Mouse (Mus musculus): ENCODE results near the gene Tmem169. TPM values are rescaled to one million over a fixed set of nuclear protein-coding genes. Genes with fewer than 3 reads are reported as not detected.

Gene Tmem169
- polyA plus RNA-seq, 1 experiment = 0.22 TPM

DNA sequence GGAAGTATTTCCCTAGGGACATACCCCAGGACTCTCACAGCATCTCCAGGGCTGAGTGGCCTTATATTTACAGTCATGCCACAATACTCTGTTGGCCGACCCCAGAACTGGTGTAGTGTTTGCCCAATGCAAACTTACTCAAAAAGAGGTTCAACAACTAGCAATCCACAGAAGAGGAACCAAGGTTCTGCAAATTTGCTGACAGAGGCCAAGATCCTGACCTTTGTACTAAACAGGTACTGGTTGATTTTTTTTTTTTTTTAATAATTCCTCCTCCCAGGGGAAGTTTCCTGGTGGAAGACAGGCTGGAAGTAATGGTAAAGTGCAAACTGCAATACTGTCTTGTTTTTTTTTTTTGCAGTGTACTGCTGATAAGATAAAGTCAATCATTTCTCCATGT lies 1.6 kb upstream of the Tmem169 start:
- H3ac ChIP-seq (ENCODE audit: control insufficient read depth, insufficient read length, low read depth) = no peak overlapping the region
- TF ChIP-seq MYOG (IDR thresholded peaks at IDR 0.05; ENCODE audit: control insufficient read depth, extremely low read depth, insufficient read length) (no peak), MYOD1 (IDR thresholded peaks at IDR 0.05; ENCODE audit: control insufficient read depth, insufficient read length, low read depth) (no peak), CEBPB (IDR thresholded peaks at IDR 0.05; ENCODE audit: low read depth) (no peak), USF1 (IDR thresholded peaks at IDR 0.05; ENCODE audit: low read depth) (no peak), FOSL1 (IDR thresholded peaks at IDR 0.05; ENCODE audit: insufficient read depth, low read length, poor library complexity, severe bottlenecking) (no peak), MAX (IDR thresholded peaks at IDR 0.05) (no peak), CTCF (IDR thresholded peaks at IDR 0.05; ENCODE audit: control insufficient read depth, insufficient read depth, insufficient read length) (no peak)
- no peaks in the 10 kb centered on the region for H3K36me3 ChIP-seq (ENCODE audit: control insufficient read depth, insufficient read depth)
- no peak overlapping the region for H3K4me3 ChIP-seq (ENCODE audit: insufficient read depth, poor library complexity, severe bottlenecking)
- no peaks in the 10 kb centered on the region for H3K27me3 ChIP-seq (ENCODE audit: control insufficient read depth, insufficient read depth, insufficient read length)
- no peaks in the 10 kb centered on the region for H3K79me3 ChIP-seq (ENCODE audit: low read depth)
- no peaks in the 10 kb centered on the region for H3K79me2 ChIP-seq (ENCODE audit: control insufficient read depth, insufficient read depth)

DNA sequence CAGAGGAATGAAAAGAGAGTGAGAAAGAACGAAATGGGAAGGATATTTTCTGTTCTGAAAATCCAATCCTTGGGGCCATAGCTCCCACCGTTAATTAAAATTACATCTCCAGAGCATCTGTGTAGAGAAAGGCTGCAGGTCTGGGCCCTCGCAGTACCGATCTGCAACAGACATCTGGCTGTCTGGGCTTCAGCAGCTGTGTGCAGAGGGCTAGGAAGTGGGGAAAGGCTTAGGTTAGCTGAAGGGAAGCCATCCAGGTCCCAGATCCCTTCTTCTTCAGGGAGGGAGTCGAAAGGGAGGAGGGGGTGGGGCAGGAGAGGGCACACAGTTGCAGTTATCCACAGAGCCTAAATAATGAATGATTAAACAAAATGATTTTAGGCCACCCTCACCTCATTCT lies 370 bp downstream of the Tmem169 start:
- Histone ChIP-seq H3K79me2 (ENCODE audit: control insufficient read depth, insufficient read depth) (no peaks in the 10 kb centered on the region), H3K4me3 (ENCODE audit: insufficient read depth, poor library complexity, severe bottlenecking) (no peak overlapping the region), H3K27me3 (ENCODE audit: control insufficient read depth, insufficient read depth, insufficient read length) (no peaks in the 10 kb centered on the region), H3K79me3 (ENCODE audit: low read depth) (no peaks in the 10 kb centered on the region), H3K36me3 (ENCODE audit: control insufficient read depth, insufficient read depth) (no peaks in the 10 kb centered on the region), H3ac (ENCODE audit: control insufficient read depth, insufficient read length, low read depth) (peak overlapping the region; percentile 31)
- no peak for TF ChIP-seq FOSL1 (IDR thresholded peaks at IDR 0.05; ENCODE audit: insufficient read depth, low read length, poor library complexity, severe bottlenecking)
- TF ChIP-seq CTCF (IDR thresholded peaks at IDR 0.05; ENCODE audit: control insufficient read depth, insufficient read depth, insufficient read length) = no peak
- no peak for TF ChIP-seq USF1 (IDR thresholded peaks at IDR 0.05; ENCODE audit: low read depth)
- TF ChIP-seq MAX (IDR thresholded peaks at IDR 0.05) = no peak
- no peak for TF ChIP-seq MYOG (IDR thresholded peaks at IDR 0.05; ENCODE audit: control insufficient read depth, extremely low read depth, insufficient read length)
- no peak for TF ChIP-seq CEBPB (IDR thresholded peaks at IDR 0.05; ENCODE audit: low read depth)
- no peak for TF ChIP-seq MYOD1 (IDR thresholded peaks at IDR 0.05; ENCODE audit: control insufficient read depth, insufficient read length, low read depth)

DNA sequence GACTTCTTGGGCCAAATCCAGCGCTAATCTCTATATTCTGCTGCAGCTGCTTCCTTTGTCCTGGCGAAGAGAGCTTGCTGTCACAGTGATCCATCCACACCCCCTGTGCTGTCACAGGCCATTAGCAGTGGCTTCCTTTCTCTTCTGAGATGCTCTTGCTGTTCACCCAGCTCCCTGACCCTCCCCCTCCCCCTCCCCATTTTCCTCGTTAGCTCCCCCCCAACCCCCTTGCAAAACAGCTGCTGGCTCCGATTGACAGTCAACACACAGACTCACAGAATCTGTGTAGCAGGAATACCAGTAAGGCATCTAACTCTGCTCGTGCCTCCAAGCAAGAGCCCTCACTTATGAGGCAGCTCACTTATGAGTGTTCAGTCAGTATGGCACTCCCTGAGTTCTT lies 2.7 kb downstream of the Tmem169 start:
- H3K79me3 ChIP-seq (ENCODE audit: low read depth) = no peaks in the 10 kb centered on the region
- no peak for TF ChIP-seq CTCF (IDR thresholded peaks at IDR 0.05; ENCODE audit: control insufficient read depth, insufficient read depth, insufficient read length)
- no peak overlapping the region for H3K4me3 ChIP-seq (ENCODE audit: insufficient read depth, poor library complexity, severe bottlenecking)
- H3K36me3 ChIP-seq (ENCODE audit: control insufficient read depth, insufficient read depth) = no peaks in the 10 kb centered on the region
- H3ac ChIP-seq (ENCODE audit: control insufficient read depth, insufficient read length, low read depth) = no peak overlapping the region
- no peaks in the 10 kb centered on the region for H3K27me3 ChIP-seq (ENCODE audit: control insufficient read depth, insufficient read depth, insufficient read length)
- H3K79me2 ChIP-seq (ENCODE audit: control insufficient read depth, insufficient read depth) = no peaks in the 10 kb centered on the region

DNA sequence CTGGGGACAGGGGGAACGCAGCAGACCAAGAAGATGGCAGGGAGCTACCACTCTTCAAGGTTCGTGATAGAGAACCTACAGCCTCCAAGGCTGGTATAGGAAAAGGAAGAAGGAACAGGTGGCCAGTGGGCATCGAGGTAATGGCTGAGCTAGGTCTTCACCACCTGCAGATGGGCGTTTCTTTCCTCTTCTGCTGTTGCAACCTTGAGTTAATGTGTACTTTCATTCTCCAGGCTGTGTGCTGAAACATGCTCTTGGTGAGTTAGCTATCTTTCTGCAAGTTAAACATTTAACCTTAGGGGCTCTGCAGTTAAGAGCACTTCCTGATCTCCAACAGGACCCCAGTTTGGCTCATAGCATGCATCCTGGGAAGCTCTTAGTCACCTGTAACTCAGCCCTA lies 3.7 kb downstream of the Tmem169 start:
- TF ChIP-seq USF1 (IDR thresholded peaks at IDR 0.05; ENCODE audit: low read depth) (no peak), FOSL1 (IDR thresholded peaks at IDR 0.05; ENCODE audit: insufficient read depth, low read length, poor library complexity, severe bottlenecking) (no peak), MAX (IDR thresholded peaks at IDR 0.05) (no peak), MYOD1 (IDR thresholded peaks at IDR 0.05; ENCODE audit: control insufficient read depth, insufficient read length, low read depth) (no peak), CTCF (IDR thresholded peaks at IDR 0.05; ENCODE audit: control insufficient read depth, insufficient read depth, insufficient read length) (no peak), CEBPB (IDR thresholded peaks at IDR 0.05; ENCODE audit: low read depth) (no peak), MYOG (IDR thresholded peaks at IDR 0.05; ENCODE audit: control insufficient read depth, extremely low read depth, insufficient read length) (no peak)
- Histone ChIP-seq H3K79me2 (ENCODE audit: control insufficient read depth, insufficient read depth) (no peaks in the 10 kb centered on the region), H3K36me3 (ENCODE audit: control insufficient read depth, insufficient read depth) (no peaks in the 10 kb centered on the region), H3K4me3 (ENCODE audit: insufficient read depth, poor library complexity, severe bottlenecking) (no peak overlapping the region), H3K27me3 (ENCODE audit: control insufficient read depth, insufficient read depth, insufficient read length) (no peaks in the 10 kb centered on the region), H3K79me3 (ENCODE audit: low read depth) (no peaks in the 10 kb centered on the region), H3ac (ENCODE audit: control insufficient read depth, insufficient read length, low read depth) (no peak overlapping the region)

DNA sequence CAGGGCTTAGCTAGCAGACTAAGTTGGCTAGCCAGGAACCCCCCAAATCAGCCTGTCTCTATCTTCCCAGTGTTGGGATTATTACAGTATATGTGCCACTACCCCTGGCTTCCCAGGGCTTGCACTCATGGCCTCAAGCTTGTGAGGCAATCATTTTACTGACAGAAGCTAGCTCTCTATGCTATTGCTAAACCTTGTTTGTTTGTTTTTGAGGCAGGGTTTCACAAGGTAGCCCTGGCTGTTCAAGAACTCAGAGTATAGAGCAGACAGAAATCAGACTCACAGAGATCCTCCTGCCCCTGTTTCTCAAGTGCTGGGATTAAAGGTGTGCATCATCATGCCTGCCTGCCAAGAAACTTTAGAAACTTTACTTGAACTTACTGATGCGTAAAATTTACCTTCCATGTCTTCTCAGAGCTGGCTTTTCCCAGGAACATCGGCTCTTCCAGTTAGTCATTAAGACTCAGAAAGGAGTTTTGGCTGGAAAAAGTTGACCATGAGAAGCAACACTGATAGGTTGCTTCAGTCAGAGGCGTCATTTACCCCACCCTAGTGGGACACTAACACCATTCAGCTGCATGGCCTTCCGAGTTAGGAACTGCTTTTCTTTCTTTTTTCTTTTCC lies 4.5 kb downstream of the Tmem169 start:
- Histone ChIP-seq H3K79me3 (ENCODE audit: low read depth) (no peaks in the 10 kb centered on the region), H3ac (ENCODE audit: control insufficient read depth, insufficient read length, low read depth) (no peak overlapping the region), H3K27me3 (ENCODE audit: control insufficient read depth, insufficient read depth, insufficient read length) (no peaks in the 10 kb centered on the region), H3K79me2 (ENCODE audit: control insufficient read depth, insufficient read depth) (no peaks in the 10 kb centered on the region), H3K36me3 (ENCODE audit: control insufficient read depth, insufficient read depth) (no peaks in the 10 kb centered on the region), H3K4me3 (ENCODE audit: insufficient read depth, poor library complexity, severe bottlenecking) (no peak overlapping the region)
- TF ChIP-seq CEBPB (IDR thresholded peaks at IDR 0.05; ENCODE audit: low read depth) (no peak), CTCF (IDR thresholded peaks at IDR 0.05; ENCODE audit: control insufficient read depth, insufficient read depth, insufficient read length) (no peak)

DNA sequence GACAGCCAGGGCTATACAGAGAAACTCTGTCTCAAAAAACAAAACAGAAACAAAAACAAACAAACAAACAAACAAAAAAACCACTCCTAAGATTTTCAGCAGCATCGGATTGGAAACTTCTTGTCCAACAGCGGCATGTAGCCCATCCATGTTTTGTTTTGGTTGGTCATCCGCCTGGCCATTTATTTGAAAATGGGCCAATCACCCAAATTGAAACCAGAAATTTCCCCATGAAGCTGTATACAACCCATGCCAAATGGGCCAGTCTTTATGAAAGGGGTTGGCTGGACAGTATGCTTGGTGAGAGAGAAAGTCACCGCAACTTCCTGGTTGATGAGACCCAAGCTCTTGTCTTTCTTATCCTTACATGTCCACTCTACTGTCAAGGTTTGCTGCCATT lies 6.7 kb downstream of the Tmem169 start:
- Histone ChIP-seq H3ac (ENCODE audit: control insufficient read depth, insufficient read length, low read depth) (no peak overlapping the region), H3K27me3 (ENCODE audit: control insufficient read depth, insufficient read depth, insufficient read length) (no peaks in the 10 kb centered on the region), H3K79me2 (ENCODE audit: control insufficient read depth, insufficient read depth) (no peaks in the 10 kb centered on the region), H3K79me3 (ENCODE audit: low read depth) (no peaks in the 10 kb centered on the region), H3K4me3 (ENCODE audit: insufficient read depth, poor library complexity, severe bottlenecking) (no peak overlapping the region), H3K36me3 (ENCODE audit: control insufficient read depth, insufficient read depth) (no peaks in the 10 kb centered on the region)
- no peak for TF ChIP-seq USF1 (IDR thresholded peaks at IDR 0.05; ENCODE audit: low read depth)
- TF ChIP-seq FOSL1 (IDR thresholded peaks at IDR 0.05; ENCODE audit: insufficient read depth, low read length, poor library complexity, severe bottlenecking) = no peak
- TF ChIP-seq MYOD1 (IDR thresholded peaks at IDR 0.05; ENCODE audit: control insufficient read depth, insufficient read length, low read depth) = no peak
- no peak for TF ChIP-seq MAX (IDR thresholded peaks at IDR 0.05)
- TF ChIP-seq CTCF (IDR thresholded peaks at IDR 0.05; ENCODE audit: control insufficient read depth, insufficient read depth, insufficient read length) = no peak
- TF ChIP-seq CEBPB (IDR thresholded peaks at IDR 0.05; ENCODE audit: low read depth) = no peak
- no peak for TF ChIP-seq MYOG (IDR thresholded peaks at IDR 0.05; ENCODE audit: control insufficient read depth, extremely low read depth, insufficient read length)

Data from C2C12 (cell line).